Mouse (Mus musculus) lung, adult 2 months (tissue): ENCODE measurements around the gene Tango2.

ENCODE experiments used
- CTCF ChIP-seq: fragments of 200-500 bp; IDR thresholded peaks from 2 replicates; pipeline ENCODE4 v1.5.1; 2011; ENCODE audit warnings: mild to moderate bottlenecking, low read length, control low read depth; ENCODE audit not compliant: insufficient read depth
- POLR2A ChIP-seq: fragments of 200-500 bp; IDR thresholded peaks from 2 replicates; pipeline ENCODE4 v1.6.1; 2011; ENCODE audit warnings: low read depth, mild to moderate bottlenecking, control low read depth, low read length, borderline replicate concordance; ENCODE audit errors: extremely low read depth

DNA sequence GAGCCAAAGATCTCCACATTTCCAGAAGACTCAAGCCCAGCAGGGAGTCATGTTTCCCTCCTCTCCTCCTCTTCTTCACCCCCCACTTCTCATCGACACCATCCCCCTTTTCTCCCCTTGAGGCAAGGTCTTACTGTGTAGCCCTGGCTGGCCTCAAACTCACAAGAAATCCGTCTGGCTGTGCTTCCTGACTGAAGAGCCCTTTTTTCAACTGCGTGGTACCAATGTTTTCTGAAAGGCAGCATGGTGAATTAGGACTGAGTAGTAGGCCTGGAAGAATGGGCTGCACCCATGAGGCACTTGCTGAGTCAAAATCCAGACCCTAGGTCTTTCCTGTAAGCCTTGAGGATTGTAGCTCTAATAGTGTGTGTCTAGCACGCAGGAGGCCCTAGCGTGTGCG is 42.5 kb upstream of the Tango2 start:
- TF ChIP-seq CTCF (no peak), POLR2A (no peak)
